Comparison of ENCODE assay signal across 9 mouse cellular contexts in the genomic region with DNA sequence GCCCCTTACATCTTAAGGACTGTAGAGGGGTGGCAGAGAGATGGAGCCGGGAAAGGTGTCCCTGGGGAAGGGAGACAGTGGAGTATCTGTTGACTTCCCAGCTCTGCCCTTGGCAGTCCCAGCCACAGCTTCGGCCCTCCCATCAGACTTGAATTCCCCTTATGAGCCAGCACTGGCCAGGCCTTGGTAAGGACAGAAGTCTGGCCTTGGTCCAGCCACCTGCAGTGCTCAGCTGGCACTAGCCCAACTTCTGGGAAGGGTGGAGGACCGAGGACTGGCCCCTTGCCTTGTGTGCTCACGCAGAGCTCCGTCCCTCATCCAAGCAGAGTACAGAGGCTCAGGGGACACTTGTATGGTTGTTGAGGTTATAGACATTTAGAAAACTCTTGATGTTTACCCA. TPM values are rescaled to one million over a fixed set of nuclear protein-coding genes. Genes with fewer than 3 reads are reported as not detected.
DNase-seq lines count a peak whose midpoint lies in the region; ATAC-seq and TF ChIP-seq lines count a peak whose summit lies in the region.
"Had no signal": no experiment of that assay in that cellular context is flagged by ENCODE, and none has a peak within 500 bp of the region (broad histone marks: within the 10 kb centered on the region; RNA-seq: fewer than 3 reads in every experiment).

No protein-coding gene starts in this region.

- peaks cover 24% of the 10 kb centered on the region for H3K27me3 ChIP-seq in midbrain, embryonic 11.5 days (ENCODE audit: control insufficient read depth, insufficient read depth, low read length)

- WGBS in midbrain, embryonic 11.5 days: 96% methylated on average over 5 of the region's 5 CpGs

- peaks cover 17% of the 10 kb centered on the region; the same call in 1 of the 2 replicates for H3K4me1 ChIP-seq in brown adipose tissue, adult 24 weeks (ENCODE audit: control insufficient read depth, insufficient read depth, insufficient read length, low read length)
- peaks cover 6% of the 10 kb centered on the region for H3K4me1 ChIP-seq in midbrain, embryonic 11.5 days (ENCODE audit: control insufficient read depth, insufficient read depth, low read length)

- H3K9me3 ChIP-seq in midbrain, embryonic 11.5 days (ENCODE audit: control insufficient read depth, low read length): no peaks in the 10 kb centered on the region
- H3K9me3 ChIP-seq: G1E had no signal

- peak overlapping the region; percentile 76 for H3K27ac ChIP-seq in brown adipose tissue, adult 24 weeks (replicated peaks; ENCODE audit: low read depth, low read length)
- H3K27ac ChIP-seq in layer of hippocampus, adult 2 months: no peak overlapping the region
- no peak overlapping the region for H3K27ac ChIP-seq in midbrain, embryonic 11.5 days (ENCODE audit: low read depth, low read length)

- TF ChIP-seq CTCF in layer of hippocampus, adult 2 months (conservative IDR thresholded peaks at IDR 0.05): no peak

- H3K4me2 ChIP-seq in midbrain, embryonic 11.5 days: no peak overlapping the region

- ATAC-seq in erythroid progenitor cell, adult 5-6 weeks (replicated peaks; ENCODE audit: low FRiP score, poor library complexity, severe bottlenecking): no peak
- no peak for ATAC-seq in midbrain, embryonic 11.5 days (ENCODE audit: low FRiP score)

- H3K9ac ChIP-seq in midbrain, embryonic 11.5 days (ENCODE audit: low read length): no peak overlapping the region

- no peaks in the 10 kb centered on the region for H3K36me3 ChIP-seq in midbrain, embryonic 11.5 days (ENCODE audit: control insufficient read depth, insufficient read depth, low read length)
- H3K36me3 ChIP-seq: G1E had no signal

- H3K4me3 ChIP-seq in brown adipose tissue, adult 24 weeks (ENCODE audit: insufficient read depth, low read depth, low read length): no peak overlapping the region
- no peak overlapping the region for H3K4me3 ChIP-seq in layer of hippocampus, adult 2 months
- no peak overlapping the region for H3K4me3 ChIP-seq in midbrain, embryonic 11.5 days (ENCODE audit: low read depth, low read length)

- peak; percentile 13 to 16 for DNase-seq in left cerebral cortex, adult 18-20 months (ENCODE audit: low spot score in 2 of 2)
- DNase-seq in left cerebral cortex, adult 8-10 months (ENCODE audit: low spot score in 2 of 2): no peak
- peak; percentile 86 for DNase-seq in heart, adult 8-10 months (ENCODE audit: low spot score)
- DNase-seq in layer of hippocampus, adult 2 months (ENCODE audit: low spot score in 2 of 2): peak; percentile 17 to 20
- peak; percentile 83 for DNase-seq in ovary, postnatal 36 days (ENCODE audit: low spot score)
- DNase-seq in midbrain, embryonic 11.5 days (ENCODE audit: low spot score, missing footprints): no peak

RNA-seq across cellular contexts. Expression of a gene that starts 8.8 kb away (rescaled TPM):
- total RNA-seq in left cerebral cortex, adult 18-20 months (2021): under 1 TPM; 0.19 to 0.33 TPM
- total RNA-seq in left cerebral cortex, adult 8-10 months (2022): under 1 TPM; 0.21 to 0.70 (median 0.49) TPM
- polyA plus RNA-seq in brown adipose tissue, adult 24 weeks (2012; ENCODE audit: insufficient read depth, insufficient read length, missing spikeins): 2.6 and 3.8 TPM in 2 replicates
- 1 to 10 TPM; 4.1 to 6.9 (median 4.3) TPM for total RNA-seq in heart, adult 8-10 months (2022)
- under 1 TPM; 0.20 to 0.64 TPM for total RNA-seq in layer of hippocampus, adult 2 months (2021)
- total RNA-seq in erythroid progenitor cell, adult 5-6 weeks (2015; ENCODE audit: low replicate concordance): not detected in 2 replicates
- total RNA-seq in erythroid progenitor cell, adult 5-6 weeks (2017; ENCODE audit: low replicate concordance): not detected in 2 replicates
- 0.64 and 0.69 TPM in 2 replicates for polyA plus RNA-seq in midbrain, embryonic 11.5 days (2014; fragmentation: Nextera tagmentation; extraction: Ambion mirVana)
- total RNA-seq: G1E had no signal
- polyA plus RNA-seq: G1E had no signal

RNA-seq across cellular contexts. Expression of a gene that starts 55.4 kb away (rescaled TPM):
- total RNA-seq in left cerebral cortex, adult 18-20 months (2021): 1 to 10 TPM; 4.6 to 5.1 TPM
- total RNA-seq in left cerebral cortex, adult 8-10 months (2022): 10 to 100 TPM in 1 of 4 experiments, 1 to 10 TPM in 3; 4.8 to 13.3 (median 7.3) TPM
- 39.6 and 55.8 TPM in 2 replicates for polyA plus RNA-seq in brown adipose tissue, adult 24 weeks (2012; ENCODE audit: insufficient read depth, insufficient read length, missing spikeins)
- total RNA-seq in heart, adult 8-10 months (2022): 10 to 100 TPM; 15.9 to 19.3 (median 17.1) TPM
- 1 to 10 TPM; 4.0 to 4.1 TPM for total RNA-seq in layer of hippocampus, adult 2 months (2021)
- total RNA-seq in erythroid progenitor cell, adult 5-6 weeks (2015; ENCODE audit: low replicate concordance): 137 and 146 TPM in 2 replicates
- total RNA-seq in erythroid progenitor cell, adult 5-6 weeks (2017; ENCODE audit: low replicate concordance): 14.2 and 28.0 TPM in 2 replicates
- 5.4 and 6.7 TPM in 2 replicates for polyA plus RNA-seq in midbrain, embryonic 11.5 days (2014; fragmentation: Nextera tagmentation; extraction: Ambion mirVana)

Comparison
In these comparisons a context has a peak if more than half of its experiments do, and no peak if none do; other contexts are left out.
1. DNase-seq: peak in left cerebral cortex, adult 18-20 months (2 of 2), heart, adult 8-10 months (single experiment), layer of hippocampus, adult 2 months (2 of 2) and ovary, postnatal 36 days (single experiment); none in left cerebral cortex, adult 8-10 months (0 of 2) and midbrain, embryonic 11.5 days (single experiment).